Mouse (Mus musculus): ENCODE measurements around the gene Spata5. TPM values are rescaled to one million over a fixed set of nuclear protein-coding genes. Genes with fewer than 3 reads are reported as not detected.

Gene Spata5
- polyA plus RNA-seq, 1 experiment: 1.0 TPM

GRCm38 (mm10) chr3:37468170-37468569, 48.5 kb downstream of the Spata5 start:
- 89% methylated on average over 2 of the region's 2 CpGs for WGBS
- TF ChIP-seq CTCF (IDR thresholded peaks at IDR 0.05; ENCODE audit: extremely low read depth, insufficient read length, insufficient replicate concordance, low read depth, low read length) (no peak), POLR2A (IDR thresholded peaks at IDR 0.05; ENCODE audit: low read depth, low read length) (no peak)

GRCm38 (mm10) chr3:37469353-37469752, 49.7 kb downstream of the Spata5 start:
- 85% methylated on average over 4 of the region's 4 CpGs for WGBS
- Histone ChIP-seq H3K36me3 (ENCODE audit: control insufficient read depth, insufficient read depth, low read length) (peaks cover 4% of the 10 kb centered on the region; the same call in 1 of the 2 replicates), H3K4me1 (ENCODE audit: control insufficient read depth, insufficient read depth, insufficient read length, low read length) (no peaks in the 10 kb centered on the region), H3K4me3 (ENCODE audit: low read depth, low read length) (no peak overlapping the region), H3K27ac (ENCODE audit: insufficient read depth, low read depth, low read length) (no peak overlapping the region), H3K27me3 (ENCODE audit: control insufficient read depth, insufficient read depth, low read length) (no peaks in the 10 kb centered on the region)
- TF ChIP-seq POLR2A (IDR thresholded peaks at IDR 0.05; ENCODE audit: low read depth, low read length) (no peak), CTCF (IDR thresholded peaks at IDR 0.05; ENCODE audit: extremely low read depth, insufficient read length, insufficient replicate concordance, low read depth, low read length) (no peak)

More at GRCm38 (mm10) chr3:37468170-37468569, 48.5 kb downstream of the Spata5 start:
- no peaks in the 10 kb centered on the region for H3K27me3 ChIP-seq (ENCODE audit: control insufficient read depth, insufficient read depth, low read length)
- no peaks in the 10 kb centered on the region for H3K4me1 ChIP-seq (ENCODE audit: control insufficient read depth, insufficient read depth, insufficient read length, low read length)
- no peak overlapping the region for H3K27ac ChIP-seq (ENCODE audit: insufficient read depth, low read depth, low read length)
- no peak overlapping the region for H3K4me3 ChIP-seq (ENCODE audit: low read depth, low read length)
- H3K36me3 ChIP-seq (ENCODE audit: control insufficient read depth, insufficient read depth, low read length): peaks cover 4% of the 10 kb centered on the region; the same call in 1 of the 2 replicates

- H3K27ac ChIP-seq (ENCODE audit: insufficient read depth, low read depth, low read length): no peak overlapping the region
- 89% methylated on average over 2 of the region's 2 CpGs for WGBS
- H3K27me3 ChIP-seq (ENCODE audit: control insufficient read depth, insufficient read depth, low read length): no peaks in the 10 kb centered on the region
- H3K4me1 ChIP-seq (ENCODE audit: control insufficient read depth, insufficient read depth, insufficient read length, low read length): no peaks in the 10 kb centered on the region
- no peaks in the 10 kb centered on the region for H3K36me3 ChIP-seq (ENCODE audit: control insufficient read depth, insufficient read depth, low read length)
- no peak overlapping the region for H3K4me3 ChIP-seq (ENCODE audit: low read depth, low read length)
- TF ChIP-seq POLR2A (IDR thresholded peaks at IDR 0.05; ENCODE audit: low read depth, low read length): no peak
- TF ChIP-seq CTCF (IDR thresholded peaks at IDR 0.05; ENCODE audit: extremely low read depth, insufficient read length, insufficient replicate concordance, low read depth, low read length): no peak
Observed at GRCm38 (mm10) chr3:37470867-37471266, 51.2 kb downstream of the Spata5 start.

GRCm38 (mm10) chr3:37472461-37472860, 52.8 kb downstream of the Spata5 start:
- Histone ChIP-seq H3K4me1 (ENCODE audit: control insufficient read depth, insufficient read depth, insufficient read length, low read length) (no peaks in the 10 kb centered on the region), H3K4me3 (ENCODE audit: low read depth, low read length) (no peak overlapping the region)
- TF ChIP-seq POLR2A (IDR thresholded peaks at IDR 0.05; ENCODE audit: low read depth, low read length) (no peak), CTCF (IDR thresholded peaks at IDR 0.05; ENCODE audit: extremely low read depth, insufficient read length, insufficient replicate concordance, low read depth, low read length) (no peak)

GRCm38 (mm10) chr3:37476485-37476884, 56.8 kb downstream of the Spata5 start:
- Histone ChIP-seq H3K4me1 (ENCODE audit: control insufficient read depth, insufficient read depth, insufficient read length, low read length) (no peaks in the 10 kb centered on the region), H3K36me3 (ENCODE audit: control insufficient read depth, insufficient read depth, low read length) (peaks cover 2% of the 10 kb centered on the region; the same call in 1 of the 2 replicates), H3K27me3 (ENCODE audit: control insufficient read depth, insufficient read depth, low read length) (no peaks in the 10 kb centered on the region), H3K27ac (ENCODE audit: insufficient read depth, low read depth, low read length) (no peak overlapping the region), H3K4me3 (ENCODE audit: low read depth, low read length) (no peak overlapping the region)
- 11% methylated on average over 1 of the region's 1 CpGs for WGBS
- TF ChIP-seq CTCF (IDR thresholded peaks at IDR 0.05; ENCODE audit: extremely low read depth, insufficient read length, insufficient replicate concordance, low read depth, low read length) (no peak), POLR2A (IDR thresholded peaks at IDR 0.05; ENCODE audit: low read depth, low read length) (no peak)

More at GRCm38 (mm10) chr3:37472461-37472860, 52.8 kb downstream of the Spata5 start:
- H3K27me3 ChIP-seq (ENCODE audit: control insufficient read depth, insufficient read depth, low read length): no peaks in the 10 kb centered on the region
- H3K36me3 ChIP-seq (ENCODE audit: control insufficient read depth, insufficient read depth, low read length): no peaks in the 10 kb centered on the region
- H3K27ac ChIP-seq (ENCODE audit: insufficient read depth, low read depth, low read length): no peak overlapping the region

- Histone ChIP-seq H3K27me3 (ENCODE audit: control insufficient read depth, insufficient read depth, low read length) (no peaks in the 10 kb centered on the region), H3K4me3 (ENCODE audit: low read depth, low read length) (no peak overlapping the region), H3K36me3 (ENCODE audit: control insufficient read depth, insufficient read depth, low read length) (peaks cover 2% of the 10 kb centered on the region; the same call in 1 of the 2 replicates), H3K27ac (ENCODE audit: insufficient read depth, low read depth, low read length) (no peak overlapping the region), H3K4me1 (ENCODE audit: control insufficient read depth, insufficient read depth, insufficient read length, low read length) (no peaks in the 10 kb centered on the region)
- WGBS: 70% methylated on average over 7 of the region's 7 CpGs
- TF ChIP-seq CTCF (IDR thresholded peaks at IDR 0.05; ENCODE audit: extremely low read depth, insufficient read length, insufficient replicate concordance, low read depth, low read length) (no peak), POLR2A (IDR thresholded peaks at IDR 0.05; ENCODE audit: low read depth, low read length) (no peak)
Observed at GRCm38 (mm10) chr3:37477438-37478188, 57.9 kb downstream of the Spata5 start.

- WGBS: 59% methylated on average over 1 of the region's 1 CpGs
- Histone ChIP-seq H3K36me3 (ENCODE audit: control insufficient read depth, insufficient read depth, low read length) (peaks cover 2% of the 10 kb centered on the region; the same call in 1 of the 2 replicates), H3K4me3 (ENCODE audit: low read depth, low read length) (no peak overlapping the region), H3K27me3 (ENCODE audit: control insufficient read depth, insufficient read depth, low read length) (no peaks in the 10 kb centered on the region), H3K27ac (ENCODE audit: insufficient read depth, low read depth, low read length) (no peak overlapping the region), H3K4me1 (ENCODE audit: control insufficient read depth, insufficient read depth, insufficient read length, low read length) (no peaks in the 10 kb centered on the region)
- TF ChIP-seq CTCF (IDR thresholded peaks at IDR 0.05; ENCODE audit: extremely low read depth, insufficient read length, insufficient replicate concordance, low read depth, low read length) (no peak), POLR2A (IDR thresholded peaks at IDR 0.05; ENCODE audit: low read depth, low read length) (no peak)
Observed at GRCm38 (mm10) chr3:37479771-37480170, 60.1 kb downstream of the Spata5 start.

Measured in small intestine, adult 2 months (tissue).